Mouse (Mus musculus): ENCODE data around the gene Fmnl2.

GRCm38 (mm10) chr2:52978796-52979195 is 121.1 kb downstream of the Fmnl2 start:
- TF ChIP-seq MAFK (IDR thresholded peaks at IDR 0.05; ENCODE audit: insufficient read depth, low read depth, low read length) (no peak), ZC3H11A (IDR thresholded peaks at IDR 0.05; ENCODE audit: borderline replicate concordance, low read depth, low read length) (no peak), HCFC1 (IDR thresholded peaks at IDR 0.05; ENCODE audit: borderline replicate concordance, insufficient read depth, low read length) (no peak), ZNF384 (IDR thresholded peaks at IDR 0.05; ENCODE audit: low read depth, low read length) (no peak)
